Mouse (Mus musculus) kidney, adult 9 months (tissue): ENCODE results near the gene Ptgir.
A peak's percentile ranks its signal among the peaks of the same experiment; 100 is the strongest.

ENCODE experiments used
- DNase-seq: peaks from one replicate; pipeline ENCODE4 v3.0.0; 2022

Gene Ptgir

GRCm38 (mm10) chr7:16906281-16906680 lies at the start of gene Ptgir:
Ptgir (plus strand) TSS chr7:16906490.
- no peak for DNase-seq

GRCm38 (mm10) chr7:16858336-16858735 lies 48.0 kb upstream of the Ptgir start:
- peak; percentile 42 for DNase-seq

GRCm38 (mm10) chr7:16859902-16860651 lies 46.2 kb upstream of the Ptgir start:
- DNase-seq = peak; percentile 47

DNA sequence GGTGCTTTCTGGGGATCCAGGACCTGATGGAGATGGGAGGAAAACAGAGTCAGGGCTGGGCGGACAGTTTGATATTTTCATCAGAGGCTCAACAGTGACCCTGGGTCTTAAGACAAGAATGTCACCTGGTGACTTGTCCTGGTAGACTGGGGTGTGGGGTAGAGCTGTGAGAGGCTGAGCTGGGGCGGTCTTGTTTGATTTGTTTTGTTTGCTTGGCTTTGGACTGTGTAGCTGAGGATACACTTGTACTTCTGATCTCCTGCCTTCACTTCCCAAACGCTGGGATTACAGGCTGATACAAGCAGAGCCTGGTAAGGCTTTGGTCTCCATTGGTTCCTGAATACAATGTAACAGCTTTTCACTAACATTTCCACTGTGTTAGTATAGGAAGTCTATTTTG lies 38.8 kb upstream of the Ptgir start:
- no peak for DNase-seq

DNA sequence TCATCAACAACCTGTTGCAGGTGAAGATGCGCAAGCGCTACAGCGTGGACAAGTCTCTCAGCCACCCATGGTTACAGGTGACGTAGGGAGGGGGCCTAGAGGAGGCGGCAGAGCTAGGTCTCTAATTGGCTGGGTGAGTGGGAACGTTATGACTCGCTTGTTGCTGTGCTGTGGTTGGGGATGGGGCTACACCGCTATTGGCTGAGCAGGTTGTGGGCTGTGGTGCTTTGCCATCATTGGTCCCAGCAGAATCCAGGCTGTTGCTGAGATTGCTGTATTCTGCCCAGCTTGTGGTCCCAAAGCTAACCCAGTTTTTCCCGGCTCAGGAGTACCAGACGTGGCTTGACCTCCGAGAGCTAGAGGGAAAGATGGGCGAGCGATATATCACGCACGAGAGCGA lies 36.8 kb upstream of the Ptgir start:
- no peak for DNase-seq

DNA sequence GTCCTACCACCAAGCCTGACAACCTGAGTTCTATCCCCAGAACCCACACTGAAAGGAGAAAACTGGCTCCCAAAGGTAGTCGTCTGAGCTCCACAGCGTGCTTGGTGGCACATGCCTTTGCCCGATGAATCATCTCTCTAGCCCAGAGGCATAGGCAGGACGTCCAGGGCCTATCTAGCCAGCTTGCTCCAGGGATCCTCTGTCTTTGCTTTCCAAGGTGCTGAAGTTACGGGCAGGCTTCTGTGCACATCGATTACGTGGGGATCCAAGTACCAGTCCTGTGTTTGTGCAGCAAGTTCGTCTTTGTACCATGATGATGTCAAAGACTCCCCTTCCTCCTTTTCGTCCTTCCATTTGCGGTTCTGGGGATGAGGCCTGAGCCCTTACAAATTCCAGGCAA lies 34.7 kb upstream of the Ptgir start:
- no peak for DNase-seq

GRCm38 (mm10) chr7:16872478-16872877 lies 33.8 kb upstream of the Ptgir start:
- no peak for DNase-seq

GRCm38 (mm10) chr7:16873392-16873791 lies 32.9 kb upstream of the Ptgir start:
- no peak for DNase-seq

- peak; percentile 77 for DNase-seq
Observed at GRCm38 (mm10) chr7:16874190-16874589, 32.1 kb upstream of the Ptgir start.

DNA sequence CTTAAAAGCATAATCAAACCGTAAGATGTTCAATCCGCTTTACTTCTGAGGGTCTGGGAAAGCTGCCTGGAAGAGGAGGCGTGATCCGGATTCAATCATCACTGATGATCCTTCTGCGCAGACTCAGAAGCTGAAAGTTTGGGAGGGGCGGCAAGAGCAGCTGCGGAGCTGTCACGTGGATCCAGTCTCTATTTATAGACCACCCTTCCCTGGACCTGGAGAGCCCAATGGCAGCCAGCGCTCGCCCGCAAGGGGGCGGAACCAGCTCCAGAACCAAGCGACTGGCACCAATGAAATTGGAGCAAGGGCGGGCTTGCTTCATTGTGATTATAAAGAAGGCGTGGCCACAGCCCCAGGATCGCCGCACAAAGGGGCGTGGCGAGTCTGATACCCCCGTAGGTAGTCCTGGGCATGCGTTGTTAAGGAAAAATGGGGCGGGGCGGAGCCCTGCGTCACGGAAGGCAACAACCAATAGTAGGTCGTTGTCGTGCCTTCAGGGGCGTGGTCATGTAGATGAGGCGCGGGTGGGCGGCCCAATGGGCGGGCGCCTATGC lies 31.5 kb upstream of the Ptgir start:
- DNase-seq = peak; percentile 100

- DNase-seq = no peak
Observed at GRCm38 (mm10) chr7:16875310-16875325, 31.2 kb upstream of the Ptgir start, which contains the start of gene Dact3. Dact3 (plus strand) TSS chr7:16875317.

DNA sequence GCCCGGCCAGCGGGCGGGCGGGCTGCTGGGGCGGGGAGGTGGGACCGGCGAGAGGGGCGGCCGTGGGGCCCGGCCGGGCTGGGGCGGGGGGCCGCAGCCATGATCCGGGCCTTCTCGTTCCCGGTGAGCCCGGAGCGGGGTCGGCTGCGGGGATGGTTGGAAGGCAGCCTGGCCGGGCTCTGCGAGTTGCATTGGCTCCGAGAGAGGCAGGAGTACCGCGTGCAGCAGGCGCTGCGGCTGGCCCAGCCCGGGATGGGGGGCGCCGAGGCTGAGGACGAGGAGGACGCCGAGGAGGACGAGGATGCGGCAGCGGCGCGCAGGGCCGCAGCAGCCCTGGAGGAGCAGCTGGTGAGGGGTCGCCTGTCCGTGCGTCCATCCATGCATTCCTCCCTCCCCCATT lies 31.0 kb upstream of the Ptgir start:
- no peak for DNase-seq

GRCm38 (mm10) chr7:16876006-16876405 lies 30.3 kb upstream of the Ptgir start:
- no peak for DNase-seq

DNA sequence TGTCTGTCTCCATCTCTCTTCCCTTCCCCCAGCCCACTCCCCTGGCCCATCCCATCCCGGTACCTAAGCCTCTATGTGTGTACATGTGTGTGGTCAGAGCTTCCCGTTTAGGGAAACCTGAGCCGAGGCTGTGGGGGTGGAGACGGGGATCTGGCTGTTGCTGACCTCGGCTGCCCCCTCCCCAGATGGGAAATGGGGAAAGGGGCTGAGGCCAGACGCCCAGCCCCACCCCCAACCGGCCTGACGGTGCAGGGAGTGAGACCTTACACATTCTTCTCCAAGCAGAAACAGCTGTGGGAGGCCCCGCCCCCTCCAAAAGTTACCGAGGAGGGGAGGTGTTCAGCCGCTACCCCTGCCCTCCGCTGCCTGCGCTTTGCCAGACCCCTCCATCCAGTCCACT lies 29.7 kb upstream of the Ptgir start:
- no peak for DNase-seq

GRCm38 (mm10) chr7:16877717-16878116 lies 28.6 kb upstream of the Ptgir start:
- no peak for DNase-seq

DNA sequence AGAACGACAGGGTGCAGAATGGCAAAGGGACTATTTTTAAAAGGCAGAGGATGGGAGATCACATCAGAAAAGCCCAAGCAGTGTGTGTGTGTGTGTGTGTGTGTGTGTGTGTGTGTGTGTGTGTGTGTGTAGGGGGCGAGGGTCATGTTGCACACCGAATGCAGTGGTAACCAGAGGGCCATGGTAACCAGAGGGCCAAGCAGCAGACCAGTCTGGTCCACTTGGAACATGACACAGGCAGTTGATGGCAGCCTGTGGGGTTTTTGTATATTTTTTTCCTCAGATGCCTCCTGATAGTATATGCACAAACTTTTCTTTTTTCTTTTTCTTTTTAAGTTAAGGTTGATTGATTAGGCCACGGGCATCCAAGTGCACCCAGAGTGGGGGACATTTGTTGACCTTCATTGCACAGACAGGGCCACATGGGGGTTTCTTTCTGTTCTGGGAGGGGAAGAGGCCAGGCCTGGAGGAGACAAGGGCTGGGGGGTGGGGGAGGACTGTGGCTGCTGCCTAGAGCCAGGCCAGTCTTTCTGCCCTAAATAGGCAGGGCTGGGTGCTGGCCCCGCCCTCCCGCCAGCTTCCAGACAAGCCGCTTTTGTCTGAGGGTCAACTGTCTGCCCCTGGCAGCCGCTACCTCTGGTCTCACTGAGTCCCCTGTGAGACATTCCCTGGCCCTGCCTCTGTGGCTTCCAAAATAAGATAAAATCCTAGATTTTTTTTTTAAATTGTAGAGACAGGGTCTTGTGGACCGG lies 26.3 kb upstream of the Ptgir start:
- DNase-seq = no peak

DNA sequence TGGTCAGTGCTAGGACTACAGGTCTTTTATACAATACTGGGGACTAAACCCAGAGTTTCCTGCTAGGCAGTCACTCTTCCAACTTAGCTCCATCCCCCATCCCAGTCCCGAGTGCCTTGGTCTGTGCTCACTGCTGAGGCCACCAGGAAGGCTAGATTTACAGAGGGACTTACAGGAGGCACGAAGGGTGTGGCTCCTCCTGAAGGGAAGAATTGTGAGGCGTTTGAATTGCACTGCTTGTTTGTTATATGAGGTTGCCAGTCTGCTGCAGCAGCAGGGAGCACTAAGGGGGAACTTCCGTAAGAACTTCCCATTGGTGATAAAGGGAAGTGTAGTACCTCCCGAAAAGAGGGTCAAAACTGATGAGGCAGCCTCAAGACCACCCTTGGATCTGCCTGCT lies 25.7 kb upstream of the Ptgir start:
- no peak for DNase-seq

- no peak for DNase-seq
Observed at GRCm38 (mm10) chr7:16883162-16883561, 23.1 kb upstream of the Ptgir start.

- no peak for DNase-seq
Observed at GRCm38 (mm10) chr7:16884334-16884733, 22.0 kb upstream of the Ptgir start.

GRCm38 (mm10) chr7:16885271-16885776 lies 21.0 kb upstream of the Ptgir start:
- no peak for DNase-seq

DNA sequence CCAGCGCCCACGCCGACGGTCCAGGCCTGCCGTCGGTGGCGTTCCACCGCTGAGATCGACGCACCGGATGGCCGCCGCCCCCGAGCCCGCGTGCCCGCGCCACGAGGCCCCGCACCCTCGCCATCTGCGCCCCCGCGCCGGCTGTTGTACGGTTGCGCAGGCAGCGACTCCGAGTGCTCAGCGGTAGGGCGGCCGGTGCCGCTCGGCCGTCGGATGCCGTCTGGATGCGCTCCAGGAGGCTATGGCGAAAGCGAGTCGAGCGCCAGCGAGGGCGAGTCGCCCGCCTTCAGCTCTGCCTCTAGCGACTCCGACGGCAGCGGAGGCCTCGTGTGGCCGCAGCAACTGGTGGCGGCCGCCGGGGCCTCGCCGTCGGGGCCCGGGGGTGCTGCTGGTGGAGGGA lies 20.4 kb upstream of the Ptgir start:
- DNase-seq = no peak

GRCm38 (mm10) chr7:16890536-16890935 lies 15.8 kb upstream of the Ptgir start:
- DNase-seq = peak; percentile 38

GRCm38 (mm10) chr7:16890944-16891343 lies 15.3 kb upstream of the Ptgir start:
- DNase-seq = peak; percentile 60

DNA sequence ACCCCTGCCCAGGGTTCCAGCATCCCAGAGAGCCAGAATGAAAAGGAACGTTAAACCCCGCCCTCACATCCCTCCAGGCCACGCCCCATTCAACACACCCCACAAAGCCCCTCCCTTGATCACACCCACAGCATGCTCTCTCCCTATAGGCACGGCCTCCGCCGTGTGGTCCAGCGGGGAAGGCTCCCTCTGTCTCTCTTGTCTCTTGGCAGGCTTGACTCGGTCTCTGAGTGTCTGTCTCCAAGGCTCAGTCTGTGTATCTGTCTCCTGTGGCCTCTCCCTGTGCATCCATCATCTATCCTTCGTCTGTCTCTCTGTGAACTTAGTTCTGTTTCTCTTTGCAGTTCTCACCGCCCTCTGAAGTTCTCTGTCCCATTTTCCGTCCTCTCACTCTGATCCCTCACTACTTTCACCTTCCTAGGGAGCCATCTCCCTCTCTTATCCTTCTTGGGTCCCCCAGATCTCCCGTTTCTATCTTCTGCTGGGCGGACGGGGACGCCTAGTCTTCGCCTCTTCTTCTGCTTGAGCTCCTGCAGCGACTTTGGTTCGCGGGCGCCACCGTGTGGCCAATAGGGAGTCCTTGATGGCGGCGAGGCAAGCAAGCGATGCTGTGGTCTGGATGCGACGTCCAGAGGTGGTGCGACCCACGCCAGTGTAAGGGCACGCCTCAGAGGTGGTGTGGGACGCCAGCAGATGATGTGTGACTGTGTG lies 14.5 kb upstream of the Ptgir start, which contains the start of gene Gng8:
Gene Gng8, plus strand, starts transcription at position 146 of the 711 bp plus-strand sequence.
- peak; percentile 82 for DNase-seq
